Mouse (Mus musculus) CH12F3 (cell line): ENCODE results near the gene Med27.

Source experiments
- in situ Hi-C: fragments of 300-500 bp; cut with MboI; formaldehyde crosslinking; loops from 2 replicates; pipeline ENCODE4 v1.14.3; 2020; ENCODE audit warnings: low sequenced_read_pairs

Med27 gene

GRCm38 (mm10) chr2:29432565-29432964 lies 85.9 kb downstream of the Med27 start:
- in situ Hi-C loops, result no loop called here

- in situ Hi-C loops, result no loop called here
These were observed 89.8 kb downstream of the Med27 start for GRCm38 (mm10) chr2:29436376-29436775.

- in situ Hi-C loops, result no loop called here
These were observed 90.5 kb downstream of the Med27 start for GRCm38 (mm10) chr2:29437111-29437510.

- in situ Hi-C loops, result no loop called here
These were observed 91.4 kb downstream of the Med27 start for GRCm38 (mm10) chr2:29437861-29438529.

- in situ Hi-C loops, result no loop called here
These were observed 91.9 kb downstream of the Med27 start for GRCm38 (mm10) chr2:29438530-29438862.

- in situ Hi-C loops, result no loop called here
These were observed 92.4 kb downstream of the Med27 start for GRCm38 (mm10) chr2:29438986-29439385.

- in situ Hi-C loops, result no loop called here
These were observed 92.8 kb downstream of the Med27 start for GRCm38 (mm10) chr2:29439396-29439795.

- in situ Hi-C loops, result no loop called here
These were observed 93.4 kb downstream of the Med27 start for GRCm38 (mm10) chr2:29439857-29440502.

- in situ Hi-C loops, result no loop called here
These were observed 95.7 kb downstream of the Med27 start for GRCm38 (mm10) chr2:29442275-29442674.

GRCm38 (mm10) chr2:29443626-29444217 lies 97.1 kb downstream of the Med27 start:
- in situ Hi-C loops, result no loop called here

- in situ Hi-C loops, result no loop called here
These were observed 101.9 kb downstream of the Med27 start for GRCm38 (mm10) chr2:29448476-29449002.

- in situ Hi-C loops, result no loop called here
These were observed 104.9 kb downstream of the Med27 start for GRCm38 (mm10) chr2:29451368-29451999.

- in situ Hi-C loops, result no loop called here
These were observed 106.8 kb downstream of the Med27 start for GRCm38 (mm10) chr2:29453376-29453775.

GRCm38 (mm10) chr2:29456631-29457320 lies 110.2 kb downstream of the Med27 start:
- in situ Hi-C loops, result no loop called here

- in situ Hi-C loops, result no loop called here
These were observed 111.1 kb downstream of the Med27 start for GRCm38 (mm10) chr2:29457677-29458076.

GRCm38 (mm10) chr2:29458346-29458950 lies 111.8 kb downstream of the Med27 start:
- in situ Hi-C loops, result no loop called here

- in situ Hi-C loops, result no loop called here
These were observed 113.0 kb downstream of the Med27 start for GRCm38 (mm10) chr2:29459648-29460047.

GRCm38 (mm10) chr2:29461841-29462240 lies 115.2 kb downstream of the Med27 start:
- in situ Hi-C loops, result no loop called here

- in situ Hi-C loops, result no loop called here
These were observed 116.5 kb downstream of the Med27 start for GRCm38 (mm10) chr2:29463039-29463585.
